Mouse (Mus musculus): ENCODE data around the gene Nfasc.

GRCm38 (mm10) chr1:132559045-132559444, 182.6 kb downstream of the Nfasc start:
- TF ChIP-seq GATA1 (IDR thresholded peaks at IDR 0.05; ENCODE audit: borderline replicate concordance, low read length) (no peak), FLI1 (IDR thresholded peaks at IDR 0.05; ENCODE audit: low read length) (no peak)

Data from megakaryocyte, embryonic 14.5 days (primary cell).